Mouse (Mus musculus) stomach, embryonic 15.5 days (tissue): Measurements from ENCODE around the gene 4930415O20Rik. TPM values are rescaled to one million over a fixed set of nuclear protein-coding genes. Genes with fewer than 3 reads are reported as not detected.
A peak's percentile ranks its signal among the peaks of the same experiment; 100 is the strongest.

Experiments
- ATAC-seq: fragments of 200-750 bp; cut with Nextera tagmentation; 2 replicates; pipeline ENCODE4 v1.8.0; 2017; ENCODE audit warnings: low read depth, moderate number of reproducible peaks, moderate TSS enrichment; ENCODE audit not compliant: insufficient read depth, low FRiP score
- H3K27ac ChIP-seq: fragments of 300-500 bp; sonication (generic); 2 replicates; pipeline ENCODE4 v1.5.1; 2015; ENCODE audit warnings: mild to moderate bottlenecking, inconsistent platforms
- H3K27me3 ChIP-seq: fragments of 300-500 bp; sonication (generic); replicated peaks from 2 replicates; pipeline ENCODE4 v1.6.1; 2015; ENCODE audit warnings: inconsistent platforms
- H3K36me3 ChIP-seq: fragments of 300-500 bp; sonication (generic); 2 replicates; pipeline ENCODE4 v1.6.1; 2015; ENCODE audit warnings: inconsistent platforms
- H3K4me1 ChIP-seq: fragments of 300-500 bp; sonication (generic); 2 replicates; pipeline ENCODE4 v1.6.1; 2015; ENCODE audit warnings: inconsistent platforms
- H3K4me2 ChIP-seq: fragments of 300-500 bp; sonication (generic); 2 replicates; pipeline ENCODE4 v1.6.1; 2015; ENCODE audit warnings: mild to moderate bottlenecking, inconsistent platforms
- H3K4me3 ChIP-seq: fragments of 300-500 bp; sonication (generic); replicated peaks from 2 replicates; pipeline ENCODE4 v1.5.1; 2015; ENCODE audit warnings: inconsistent platforms
- H3K9ac ChIP-seq: fragments of 300-500 bp; sonication (generic); 2 replicates; pipeline ENCODE4 v1.6.1; 2015; ENCODE audit warnings: inconsistent platforms
- H3K9me3 ChIP-seq: fragments of 300-500 bp; sonication (generic); 2 replicates; pipeline ENCODE4 v1.6.1; 2016; ENCODE audit warnings: inconsistent platforms
- WGBS: fragments of 180-500 bp; shearing (Covaris S2); methylation state at CpG from one replicate; pipeline ENCODE4 v1.1.7; 2015; 5-methylcytosine and 5-hydroxymethylcytosine counted together
- polyA plus RNA-seq: library from polyadenylated mRNA; unstranded; fragments of >200 nt; fragmentation: Nextera tagmentation; extraction: Ambion mirVana; gene quantifications from 2 replicates; pipeline ENCODE4 v1.2.1, GENCODE M21; 2015

The 4930415O20Rik gene
- polyA plus RNA-seq, 1 experiment from 2014 or later = not detected

DNA sequence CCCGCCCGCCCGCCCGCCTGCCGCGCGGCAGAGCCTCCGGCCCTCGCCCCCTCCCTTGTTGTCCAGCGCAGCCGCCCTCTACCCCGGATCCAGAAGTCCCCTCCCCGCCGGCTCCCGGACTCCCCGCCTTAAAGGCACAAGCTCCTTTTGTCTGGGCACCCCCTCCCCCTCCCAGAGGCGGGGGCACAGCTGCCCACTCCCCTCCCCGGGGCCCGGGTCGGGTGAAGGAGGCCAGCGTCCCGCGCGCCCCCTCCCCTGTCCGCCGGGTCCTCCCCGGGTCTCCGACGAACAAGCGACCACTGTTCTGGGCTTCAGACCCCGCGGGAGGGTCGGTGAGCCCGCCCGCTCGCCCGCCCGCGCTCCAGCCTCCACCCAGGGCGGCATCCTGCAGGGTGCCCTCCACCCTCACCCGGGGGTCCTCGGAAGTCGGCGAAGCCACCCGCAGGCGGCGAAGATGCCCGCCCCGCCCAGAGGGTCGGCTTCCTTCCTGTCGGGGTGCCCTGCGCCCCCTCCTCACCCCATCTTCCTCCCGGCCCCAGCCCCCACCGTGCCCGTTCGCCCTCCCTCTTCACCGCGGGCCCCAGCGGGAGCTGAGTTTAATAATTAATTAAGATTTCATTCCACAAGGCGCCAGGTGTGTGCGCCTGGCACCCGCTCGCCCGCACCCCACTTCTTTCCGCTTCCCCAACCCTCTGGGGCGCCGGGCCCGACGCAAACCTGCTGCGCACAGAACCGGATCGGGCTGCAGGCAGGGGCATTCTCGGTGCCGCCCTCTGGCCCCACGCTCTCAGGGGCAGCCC is 38.7 kb downstream of the 4930415O20Rik start, which contains the start of gene Adcy6:
TSS of gene Adcy6 (minus strand) at position 746 of the 800 bp plus-strand sequence.
- Histone ChIP-seq H3K4me3 (peak within 1 kb of the TSS; percentile 79), H3K4me1 (peaks cover 24% of the 10 kb centered on the region), H3K9me3 (no peaks in the 10 kb centered on the region), H3K36me3 (no peaks in the 10 kb centered on the region), H3K9ac (peak within 1 kb of the TSS; percentile 64), H3K27me3 (no peaks in the 10 kb centered on the region), H3K4me2 (peak within 1 kb of the TSS; percentile 90), H3K27ac (peak within 1 kb of the TSS; percentile 96)
- peak; percentile 74 for ATAC-seq
- WGBS = under 1% methylated on average over 53 of the region's 75 CpGs

- no peak for ATAC-seq
- peak overlapping the region; percentile 64 for H3K9ac ChIP-seq
- H3K9me3 ChIP-seq = no peaks in the 10 kb centered on the region
- H3K4me3 ChIP-seq = peak overlapping the region; percentile 79
- peak overlapping the region; percentile 96 for H3K27ac ChIP-seq
- H3K36me3 ChIP-seq = no peaks in the 10 kb centered on the region
- WGBS = 4% methylated on average over 12 of the region's 12 CpGs
- H3K4me1 ChIP-seq = peaks cover 24% of the 10 kb centered on the region
- no peaks in the 10 kb centered on the region for H3K27me3 ChIP-seq
- H3K4me2 ChIP-seq = peak overlapping the region; percentile 90
These were observed 39.4 kb downstream of the 4930415O20Rik start for GRCm38 (mm10) chr15:98610131-98610633.

- H3K9ac ChIP-seq = no peak overlapping the region
- H3K27me3 ChIP-seq = no peaks in the 10 kb centered on the region
- H3K4me3 ChIP-seq = no peak overlapping the region
- no peak for ATAC-seq
- no peak overlapping the region for H3K27ac ChIP-seq
- WGBS = 92% methylated on average over 3 of the region's 3 CpGs
- no peak overlapping the region for H3K4me2 ChIP-seq
- no peaks in the 10 kb centered on the region for H3K9me3 ChIP-seq
- peaks cover 29% of the 10 kb centered on the region for H3K4me1 ChIP-seq
- H3K36me3 ChIP-seq = no peaks in the 10 kb centered on the region
These were observed 41.4 kb downstream of the 4930415O20Rik start for GRCm38 (mm10) chr15:98612229-98612628.

DNA sequence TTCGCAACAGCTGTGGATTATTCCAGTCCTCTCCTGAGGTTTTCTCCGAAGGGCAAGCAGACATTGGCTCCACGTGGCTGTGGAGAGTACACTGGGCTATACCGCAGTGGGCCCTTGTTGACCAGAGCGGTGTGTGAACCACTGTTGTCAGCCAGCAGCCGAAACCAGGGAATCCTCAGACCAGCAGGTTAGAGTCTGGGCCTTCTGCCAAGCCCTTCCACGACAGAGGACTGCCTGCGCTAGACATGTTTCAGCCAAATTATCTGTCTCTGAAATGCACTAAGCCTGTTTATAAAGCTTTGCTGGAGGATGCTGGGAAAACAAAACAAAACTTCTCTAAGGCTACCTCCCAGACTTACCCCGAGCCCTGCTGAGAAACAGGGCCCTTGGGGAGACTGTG is 43.7 kb downstream of the 4930415O20Rik start:
- Histone ChIP-seq H3K36me3 (no peaks in the 10 kb centered on the region), H3K27me3 (no peaks in the 10 kb centered on the region), H3K4me1 (peaks cover 19% of the 10 kb centered on the region), H3K4me3 (no peak overlapping the region), H3K27ac (no peak overlapping the region), H3K4me2 (no peak overlapping the region), H3K9me3 (no peaks in the 10 kb centered on the region), H3K9ac (no peak overlapping the region)
- ATAC-seq = no peak
- 41% methylated on average over 9 of the region's 9 CpGs for WGBS

DNA sequence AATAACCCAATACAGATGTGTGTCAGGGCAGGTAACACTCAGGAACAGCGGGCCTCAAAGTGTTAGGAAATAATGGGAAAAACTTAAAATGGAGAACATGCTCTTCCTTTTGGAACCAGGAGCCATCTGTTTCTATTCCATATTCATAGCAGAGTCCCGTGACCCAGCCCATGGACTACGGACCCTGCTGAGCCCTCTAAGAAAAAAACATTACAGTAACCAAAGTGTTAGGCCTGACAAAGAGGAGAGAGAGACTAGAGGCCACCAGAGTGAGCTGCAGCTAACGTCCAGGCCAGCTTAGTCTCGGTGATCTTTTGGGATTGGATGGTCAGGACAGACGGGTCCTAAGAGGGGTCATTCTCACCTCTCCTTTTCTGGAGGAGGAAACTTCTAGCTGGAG is 44.2 kb downstream of the 4930415O20Rik start:
- H3K36me3 ChIP-seq = no peaks in the 10 kb centered on the region
- no peak overlapping the region for H3K4me3 ChIP-seq
- no peaks in the 10 kb centered on the region for H3K9me3 ChIP-seq
- H3K4me2 ChIP-seq = no peak overlapping the region
- H3K9ac ChIP-seq = no peak overlapping the region
- no peak overlapping the region for H3K27ac ChIP-seq
- H3K4me1 ChIP-seq = peaks cover 18% of the 10 kb centered on the region
- 55% methylated on average over 6 of the region's 6 CpGs for WGBS
- H3K27me3 ChIP-seq = no peaks in the 10 kb centered on the region
- no peak for ATAC-seq

DNA sequence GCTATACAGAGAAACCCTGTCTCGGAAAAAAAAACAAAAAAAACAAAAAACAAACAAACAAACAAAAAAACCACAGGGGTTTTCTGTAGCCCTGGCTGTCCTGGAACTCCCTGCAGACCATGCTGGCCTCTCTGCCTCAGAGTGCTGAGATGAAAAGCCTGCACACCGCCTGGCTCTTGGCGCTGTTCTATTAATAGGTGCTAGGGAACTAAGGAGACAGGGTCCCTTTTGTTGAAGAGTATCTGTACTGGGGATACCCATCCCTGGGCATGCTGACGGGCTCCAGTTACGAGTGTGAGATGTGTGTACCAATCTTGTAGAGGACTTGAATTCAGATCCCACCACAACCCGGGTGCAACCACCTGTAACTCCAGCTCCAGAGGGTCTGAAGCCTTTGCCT is 44.9 kb downstream of the 4930415O20Rik start:
- H3K9ac ChIP-seq = no peak overlapping the region
- H3K27me3 ChIP-seq = no peaks in the 10 kb centered on the region
- peaks cover 12% of the 10 kb centered on the region; the same call in 1 of the 2 replicates for H3K4me1 ChIP-seq
- H3K9me3 ChIP-seq = no peaks in the 10 kb centered on the region
- H3K4me2 ChIP-seq = no peak overlapping the region
- H3K36me3 ChIP-seq = no peaks in the 10 kb centered on the region
- no peak overlapping the region for H3K27ac ChIP-seq
- no peak overlapping the region for H3K4me3 ChIP-seq
- no peak for ATAC-seq
- WGBS = 73% methylated on average over 6 of the region's 6 CpGs

GRCm38 (mm10) chr15:98616362-98617175 is 45.8 kb downstream of the 4930415O20Rik start:
- Histone ChIP-seq H3K36me3 (no peaks in the 10 kb centered on the region), H3K27ac (no peak overlapping the region; the same call in 1 of the 2 replicates), H3K4me3 (no peak overlapping the region), H3K4me2 (peak overlapping the region; percentile 37), H3K9me3 (no peaks in the 10 kb centered on the region), H3K4me1 (peaks cover 12% of the 10 kb centered on the region; the same call in 1 of the 2 replicates), H3K27me3 (no peaks in the 10 kb centered on the region), H3K9ac (no peak overlapping the region)
- WGBS = 37% methylated on average over 20 of the region's 20 CpGs
- no peak for ATAC-seq

- H3K27me3 ChIP-seq = no peaks in the 10 kb centered on the region
- H3K4me1 ChIP-seq = peaks cover 12% of the 10 kb centered on the region; the same call in 1 of the 2 replicates
- ATAC-seq = no peak
- H3K36me3 ChIP-seq = no peaks in the 10 kb centered on the region
- H3K27ac ChIP-seq = no peak overlapping the region
- no peaks in the 10 kb centered on the region for H3K9me3 ChIP-seq
- H3K4me2 ChIP-seq = peak overlapping the region; percentile 37
- no peak overlapping the region for H3K4me3 ChIP-seq
- WGBS = 1% methylated on average over 12 of the region's 12 CpGs
- H3K9ac ChIP-seq = no peak overlapping the region
These were observed 46.4 kb downstream of the 4930415O20Rik start for GRCm38 (mm10) chr15:98617176-98617537.

- H3K36me3 ChIP-seq = no peaks in the 10 kb centered on the region
- no peak overlapping the region for H3K4me2 ChIP-seq
- H3K27me3 ChIP-seq = no peaks in the 10 kb centered on the region
- 20% methylated on average over 7 of the region's 7 CpGs for WGBS
- H3K9ac ChIP-seq = no peak overlapping the region
- H3K4me3 ChIP-seq = no peak overlapping the region
- H3K4me1 ChIP-seq = 0 out of 2 replicates have a peak, but pooled peaks cover 4% of the 10 kb centered on the region
- H3K27ac ChIP-seq = no peak overlapping the region
- no peak for ATAC-seq
- H3K9me3 ChIP-seq = no peaks in the 10 kb centered on the region
These were observed 51.4 kb downstream of the 4930415O20Rik start for GRCm38 (mm10) chr15:98622199-98622598.

GRCm38 (mm10) chr15:98622721-98623120 is 51.9 kb downstream of the 4930415O20Rik start:
- Histone ChIP-seq H3K36me3 (no peaks in the 10 kb centered on the region), H3K9me3 (no peaks in the 10 kb centered on the region), H3K4me3 (no peak overlapping the region), H3K27me3 (no peaks in the 10 kb centered on the region), H3K4me2 (no peak overlapping the region), H3K4me1 (0 out of 2 replicates have a peak, but pooled peaks cover 4% of the 10 kb centered on the region), H3K9ac (no peak overlapping the region), H3K27ac (no peak overlapping the region)
- no peak for ATAC-seq
- WGBS = 24% methylated on average over 6 of the region's 6 CpGs

GRCm38 (mm10) chr15:98623361-98623821 is 52.6 kb downstream of the 4930415O20Rik start:
- no peak for ATAC-seq
- 50% methylated on average over 5 of the region's 5 CpGs for WGBS
- Histone ChIP-seq H3K27ac (no peak overlapping the region), H3K4me2 (no peak overlapping the region), H3K4me1 (peaks cover 7% of the 10 kb centered on the region), H3K9me3 (no peaks in the 10 kb centered on the region), H3K4me3 (no peak overlapping the region), H3K27me3 (no peaks in the 10 kb centered on the region), H3K36me3 (no peaks in the 10 kb centered on the region), H3K9ac (no peak overlapping the region)
